Mouse (Mus musculus) midbrain, embryonic 13.5 days (tissue): ENCODE data around the gene Bhmt2. TPM values are rescaled to one million over a fixed set of nuclear protein-coding genes. Genes with fewer than 3 reads are reported as not detected.

ENCODE experiments used
- polyA plus RNA-seq: library from polyadenylated mRNA; unstranded; fragments of >200 nt; fragmentation: Nextera tagmentation; extraction: Ambion mirVana; gene quantifications from 2 replicates; pipeline ENCODE4 v1.2.1, GENCODE M21; 2015

The Bhmt2 gene
- polyA plus RNA-seq, 1 experiment from 2014 or later = 0.11 TPM

Other genes with a start within 250 kb of the Bhmt2 start
- gene Jmy, start 174.5 kb downstream of the Bhmt2 start, polyA plus RNA-seq = 4.3 and 7.6 TPM in 2 replicates
- gene Bhmt, start 36.3 kb downstream of the Bhmt2 start, polyA plus RNA-seq = 0.13 and 0.20 TPM in 2 replicates
- gene Dmgdh, start 131 bp upstream of the Bhmt2 start, polyA plus RNA-seq = 0.09 and 0.11 TPM in 2 replicates
- gene Arsb, start 97.3 kb upstream of the Bhmt2 start, polyA plus RNA-seq = 6.6 and 7.3 TPM in 2 replicates